Mouse (Mus musculus): ENCODE results near the gene Sirt3. TPM values are rescaled to one million over a fixed set of nuclear protein-coding genes. Genes with fewer than 3 reads are reported as not detected.
A peak's percentile ranks its signal among the peaks of the same experiment; 100 is the strongest.

Gene Sirt3
- polyA plus RNA-seq, 1 experiment from 2014 or later: 28.9 TPM

DNA sequence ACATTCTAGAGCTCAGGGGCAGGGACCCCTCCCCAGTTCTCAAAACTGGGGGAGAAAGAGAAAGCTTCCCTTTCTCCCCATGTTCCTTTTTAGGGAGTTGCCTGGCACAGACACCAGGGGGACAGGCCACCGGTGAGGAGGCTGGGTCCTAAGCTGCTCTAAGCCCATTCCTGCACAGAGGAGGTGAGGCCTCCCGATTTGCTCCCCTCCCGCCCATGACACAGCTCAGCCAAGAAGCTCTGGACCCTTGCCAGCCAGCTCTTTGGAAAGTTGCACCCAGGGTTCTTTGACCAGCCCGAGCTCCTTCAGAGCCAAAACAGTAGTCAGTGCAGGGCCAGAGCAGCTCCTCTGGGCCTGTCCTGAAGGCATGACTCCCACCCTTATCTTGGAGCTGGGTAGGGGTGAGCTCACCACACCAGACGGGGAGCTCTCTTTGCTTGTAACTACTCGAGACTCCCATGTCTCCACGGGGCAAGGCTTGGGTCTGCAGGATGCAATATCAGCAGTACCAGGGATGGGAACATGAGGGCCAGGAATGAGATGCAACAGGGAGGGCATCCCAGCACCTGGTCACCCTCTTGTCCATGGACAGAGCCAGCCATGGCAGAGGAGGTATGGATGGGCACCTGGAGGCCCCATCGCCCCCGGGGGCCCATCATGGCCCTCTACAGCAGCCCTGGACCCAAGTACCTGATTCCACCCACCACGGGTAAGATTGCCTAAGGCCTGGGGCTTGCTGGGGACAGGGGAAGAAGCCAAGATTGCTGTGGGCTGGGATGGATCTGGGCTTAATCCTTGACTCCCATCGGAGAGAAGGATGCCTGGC is 34.1 kb downstream of the Sirt3 start, which contains the start of gene Odf3:
Gene Odf3 (plus strand): TSS at position 51 of the 826 bp plus-strand sequence.
- Histone ChIP-seq H3K4me2 (replicated peaks; ENCODE audit: low read depth) (no peak within 1 kb of the TSS), H3K9me3 (ENCODE audit: control insufficient read depth) (no peaks in the 10 kb centered on the region), H3K4me1 (replicated peaks; ENCODE audit: control insufficient read depth, insufficient read depth, low read length) (no peaks in the 10 kb centered on the region), H3K27me3 (replicated peaks; ENCODE audit: control insufficient read depth, insufficient read depth, low read length) (no peaks in the 10 kb centered on the region; the same call in 1 of the 2 replicates), H3K27ac (ENCODE audit: low read depth, low read length) (no peak within 1 kb of the TSS), H3K9ac (ENCODE audit: low read depth, low read length) (no peak within 1 kb of the TSS), H3K36me3 (ENCODE audit: control insufficient read depth, insufficient read depth) (peaks cover 17% of the 10 kb centered on the region), H3K4me3 (ENCODE audit: low read depth, low read length) (no peak within 1 kb of the TSS)
- 58% methylated on average over 11 of the region's 11 CpGs for WGBS
- TF ChIP-seq CTCF (IDR thresholded peaks at IDR 0.05; ENCODE audit: low read depth): no peak
- no peak for ATAC-seq

DNA sequence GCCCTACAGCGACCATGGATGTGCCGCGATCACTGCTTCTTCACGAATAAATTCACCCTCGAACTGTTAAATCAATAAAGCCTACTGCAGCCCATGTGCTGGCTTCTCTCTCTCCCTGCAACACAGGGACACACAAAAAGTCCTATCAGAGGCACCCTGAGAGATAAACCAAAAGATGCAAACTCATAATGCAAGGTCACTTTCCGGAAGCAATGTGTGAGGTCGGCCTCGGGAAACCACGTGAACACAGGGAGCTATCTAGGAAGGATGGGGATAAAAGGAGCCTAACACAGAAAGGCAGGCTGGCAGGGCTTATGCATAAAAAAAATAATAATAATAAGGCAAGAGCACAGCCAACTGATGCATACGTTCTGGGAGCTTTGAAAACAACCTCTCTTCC is 35.4 kb downstream of the Sirt3 start:
- H3K9me3 ChIP-seq (ENCODE audit: control insufficient read depth): no peaks in the 10 kb centered on the region
- H3K4me2 ChIP-seq (replicated peaks; ENCODE audit: low read depth): no peak overlapping the region
- H3K9ac ChIP-seq (ENCODE audit: low read depth, low read length): no peak overlapping the region
- H3K36me3 ChIP-seq (ENCODE audit: control insufficient read depth, insufficient read depth): peaks cover 4% of the 10 kb centered on the region
- WGBS: 79% methylated on average over 10 of the region's 10 CpGs
- no peak for TF ChIP-seq CTCF (IDR thresholded peaks at IDR 0.05; ENCODE audit: low read depth)
- no peak for ATAC-seq
- no peaks in the 10 kb centered on the region; the same call in 1 of the 2 replicates for H3K27me3 ChIP-seq (replicated peaks; ENCODE audit: control insufficient read depth, insufficient read depth, low read length)
- H3K27ac ChIP-seq (ENCODE audit: low read depth, low read length): no peak overlapping the region
- H3K4me1 ChIP-seq (replicated peaks; ENCODE audit: control insufficient read depth, insufficient read depth, low read length): no peaks in the 10 kb centered on the region
- no peak overlapping the region for H3K4me3 ChIP-seq (ENCODE audit: low read depth, low read length)

DNA sequence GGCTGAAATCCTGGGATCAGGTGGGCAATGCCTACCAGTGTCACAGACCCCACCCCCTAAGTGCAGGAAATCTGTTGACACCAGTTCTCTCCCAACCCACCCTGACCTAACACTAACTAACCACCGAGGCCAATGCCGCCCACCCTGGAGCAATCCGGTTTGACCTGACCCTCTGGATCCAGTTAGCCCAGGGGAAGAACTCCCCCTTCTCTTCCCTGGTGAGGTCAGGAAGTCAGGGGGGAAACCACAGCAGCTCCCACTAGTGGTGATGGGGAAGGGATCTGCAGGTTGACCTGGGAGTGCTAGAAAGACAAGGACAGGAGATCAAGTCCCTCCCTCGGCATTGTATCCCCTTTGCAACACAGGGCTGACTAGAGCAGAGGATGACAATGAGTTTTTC is 36.4 kb downstream of the Sirt3 start:
- Histone ChIP-seq H3K36me3 (ENCODE audit: control insufficient read depth, insufficient read depth) (no peaks in the 10 kb centered on the region), H3K4me3 (ENCODE audit: low read depth, low read length) (no peak overlapping the region), H3K9me3 (ENCODE audit: control insufficient read depth) (no peaks in the 10 kb centered on the region), H3K27ac (ENCODE audit: low read depth, low read length) (no peak overlapping the region), H3K27me3 (replicated peaks; ENCODE audit: control insufficient read depth, insufficient read depth, low read length) (no peaks in the 10 kb centered on the region; the same call in 1 of the 2 replicates), H3K4me2 (replicated peaks; ENCODE audit: low read depth) (no peak overlapping the region), H3K4me1 (replicated peaks; ENCODE audit: control insufficient read depth, insufficient read depth, low read length) (no peaks in the 10 kb centered on the region), H3K9ac (ENCODE audit: low read depth, low read length) (no peak overlapping the region)
- no peak for ATAC-seq
- TF ChIP-seq CTCF (IDR thresholded peaks at IDR 0.05; ENCODE audit: low read depth): peak; percentile 40
- WGBS: 62% methylated on average over 4 of the region's 4 CpGs

DNA sequence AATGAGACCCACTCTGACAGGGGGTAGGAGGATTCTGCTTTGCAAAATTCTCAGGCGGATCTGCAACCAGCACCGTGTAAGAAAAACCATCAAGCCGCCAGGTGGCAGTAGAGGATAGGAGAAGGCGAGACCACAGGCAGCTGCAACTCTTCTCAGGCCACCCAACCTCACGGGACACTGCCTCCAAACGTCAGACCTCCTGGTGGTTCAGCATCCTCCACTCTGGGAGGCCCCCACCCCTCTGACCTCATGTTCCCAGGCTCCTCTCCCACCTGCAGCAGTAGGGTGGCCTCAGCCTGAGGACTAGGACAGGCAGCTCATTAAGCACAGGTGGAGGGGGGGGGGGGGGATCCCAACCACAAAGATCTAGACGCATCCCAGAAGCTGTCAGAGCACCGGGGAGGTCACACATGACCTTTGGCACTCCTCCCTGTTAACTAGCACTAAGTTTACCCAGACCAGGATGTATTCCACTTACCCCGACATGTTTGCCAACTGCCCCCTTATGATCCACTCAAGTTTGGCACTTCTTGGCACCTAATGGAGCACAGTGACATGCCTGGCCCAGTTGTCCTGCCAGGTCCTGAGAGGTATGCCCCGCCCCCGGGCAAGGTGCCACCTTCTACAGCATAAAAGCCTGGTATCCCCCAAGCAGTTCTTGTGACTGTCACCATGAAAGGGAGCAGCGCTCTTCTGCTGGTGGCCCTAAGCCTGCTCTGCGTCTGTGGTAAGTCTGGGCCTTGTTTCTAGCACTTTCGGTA is 37.0 kb downstream of the Sirt3 start, which contains the start of gene Scgb1c1:
Gene Scgb1c1 (plus strand): TSS at position 643 of the 761 bp plus-strand sequence.
- WGBS: 27% methylated on average over 14 of the region's 14 CpGs

DNA sequence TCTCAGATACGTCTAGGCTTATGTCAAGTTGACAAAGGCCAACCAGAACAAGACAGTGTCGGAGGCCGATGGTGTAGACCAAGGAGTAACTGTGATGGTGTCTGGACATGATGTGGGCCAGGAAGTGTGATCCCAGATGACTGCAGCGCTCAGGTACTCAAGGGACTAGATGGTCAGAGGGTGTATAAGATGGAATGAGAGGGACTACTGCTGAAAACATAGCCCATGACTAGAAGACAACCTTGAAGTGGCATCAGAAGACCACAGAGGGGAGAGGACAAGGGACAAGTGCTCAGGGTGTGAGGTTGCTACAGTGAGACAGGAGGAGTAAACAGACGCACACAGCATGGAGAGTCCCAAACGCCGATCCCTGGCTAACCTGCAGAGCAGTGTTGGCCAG is 38.3 kb downstream of the Sirt3 start:
- Histone ChIP-seq H3K9me3 (ENCODE audit: control insufficient read depth) (no peaks in the 10 kb centered on the region), H3K4me2 (replicated peaks; ENCODE audit: low read depth) (no peak overlapping the region), H3K27ac (ENCODE audit: low read depth, low read length) (no peak overlapping the region), H3K36me3 (ENCODE audit: control insufficient read depth, insufficient read depth) (no peaks in the 10 kb centered on the region), H3K4me3 (ENCODE audit: low read depth, low read length) (no peak overlapping the region), H3K9ac (ENCODE audit: low read depth, low read length) (no peak overlapping the region), H3K4me1 (replicated peaks; ENCODE audit: control insufficient read depth, insufficient read depth, low read length) (no peaks in the 10 kb centered on the region), H3K27me3 (replicated peaks; ENCODE audit: control insufficient read depth, insufficient read depth, low read length) (no peaks in the 10 kb centered on the region; the same call in 1 of the 2 replicates)
- WGBS: 69% methylated on average over 7 of the region's 7 CpGs
- no peak for ATAC-seq
- no peak for TF ChIP-seq CTCF (IDR thresholded peaks at IDR 0.05; ENCODE audit: low read depth)

More for the DNA sequence above, 37.0 kb downstream of the Sirt3 start, which contains the start of gene Scgb1c1:
- peak; percentile 96 for TF ChIP-seq CTCF (IDR thresholded peaks at IDR 0.05; ENCODE audit: low read depth)
- ATAC-seq: peak; percentile 70
- Histone ChIP-seq H3K4me1 (replicated peaks; ENCODE audit: control insufficient read depth, insufficient read depth, low read length) (no peaks in the 10 kb centered on the region), H3K9ac (ENCODE audit: low read depth, low read length) (no peak within 1 kb of the TSS), H3K4me3 (ENCODE audit: low read depth, low read length) (no peak within 1 kb of the TSS), H3K27me3 (replicated peaks; ENCODE audit: control insufficient read depth, insufficient read depth, low read length) (no peaks in the 10 kb centered on the region; the same call in 1 of the 2 replicates), H3K4me2 (replicated peaks; ENCODE audit: low read depth) (no peak within 1 kb of the TSS), H3K27ac (ENCODE audit: low read depth, low read length) (no peak within 1 kb of the TSS), H3K36me3 (ENCODE audit: control insufficient read depth, insufficient read depth) (no peaks in the 10 kb centered on the region), H3K9me3 (ENCODE audit: control insufficient read depth) (no peaks in the 10 kb centered on the region)

All from intestine, postnatal 0 days (tissue).